Mouse (Mus musculus) G1E (cell line): ENCODE data around the gene Ankrd35. TPM values are rescaled to one million over a fixed set of nuclear protein-coding genes. Genes with fewer than 3 reads are reported as not detected.
A peak's percentile ranks its signal among the peaks of the same experiment; 100 is the strongest.

Experiments used
- ATAC-seq: 2 replicates; pipeline ENCODE4 v1.8.0; 2016; ENCODE audit warnings: mild to moderate bottlenecking; ENCODE audit not compliant: insufficient number of reproducible peaks, poor library complexity, low FRiP score, severe bottlenecking; ENCODE audit errors: extremely low read depth
- DNase-seq: peaks from one replicate; pipeline ENCODE4 v3.0.0; 2012; ENCODE audit warnings: low spot score
- H3K27me3 ChIP-seq: 2 replicates; pipeline ENCODE4 v1.6.1; 2012; ENCODE audit warnings: mild to moderate bottlenecking, low read length, inconsistent platforms; ENCODE audit not compliant: insufficient read depth
- H3K36me3 ChIP-seq: replicated peaks from 2 replicates; pipeline ENCODE3; 2012; ENCODE audit warnings: mild to moderate bottlenecking, inconsistent platforms
- H3K4me1 ChIP-seq: 2 replicates; pipeline ENCODE4 v1.6.1; 2012; ENCODE audit warnings: low read depth, low read length, inconsistent platforms, mixed read lengths; ENCODE audit not compliant: insufficient read depth
- H3K4me3 ChIP-seq: 2 replicates; pipeline ENCODE4 v1.5.1; 2012; ENCODE audit warnings: low read depth, mild to moderate bottlenecking, inconsistent platforms, low read length, moderate library complexity, mixed read lengths
- H3K9me3 ChIP-seq: replicated peaks from 2 replicates; pipeline ENCODE4 v1.6.1; 2012; ENCODE audit warnings: inconsistent platforms
- CTCF ChIP-seq: IDR thresholded peaks from 2 replicates; pipeline ENCODE4 v1.5.1; 2012; ENCODE audit warnings: low read depth, low read length, inconsistent platforms, mixed read lengths
- GATA1 ChIP-seq: IDR thresholded peaks from 2 replicates; pipeline ENCODE4 v1.6.1; 2012; ENCODE audit warnings: borderline replicate concordance, low read length, inconsistent platforms, mixed read lengths
- GATA2 ChIP-seq: IDR thresholded peaks from 2 replicates; pipeline ENCODE4 v1.6.1; 2012; ENCODE audit warnings: low read depth, low read length, inconsistent platforms, borderline replicate concordance
- POLR2AphosphoS5 ChIP-seq: IDR thresholded peaks from 2 replicates; pipeline ENCODE4 v1.6.1; 2012; ENCODE audit warnings: low read depth, low read length, inconsistent platforms; ENCODE audit not compliant: insufficient replicate concordance
- TAL1 ChIP-seq: conservative IDR thresholded peaks from 2 replicates; pipeline ENCODE4 v1.6.1; 2012; ENCODE audit warnings: low read depth, low read length, inconsistent platforms, mixed read lengths
- polyA plus RNA-seq: library from polyadenylated mRNA; stranded (reverse); fragments of >175 nt; gene quantifications from 2 replicates; pipeline ENCODE4 v1.2.3, GENCODE M21; 2012
- total RNA-seq, 2 experiments: library from RNA; stranded (forward) in 1 of 2; stranded (reverse) in 1 of 2; fragments of 200-1000 nt in 1 of 2; fragments of >200 nt in 1 of 2; fragmentation: Nextera tagmentation in 1 of 2; gene quantifications; 2 replicates each; pipeline ENCODE4 v1.2.3; 2014 to 2017

Ankrd35 gene
- total and polyA plus RNA-seq, 3 experiments: not detected

- no peak for TF ChIP-seq TAL1
- TF ChIP-seq POLR2AphosphoS5: no peak
- no peak for TF ChIP-seq CTCF
- no peak for TF ChIP-seq GATA2
- TF ChIP-seq GATA1: no peak
- Histone ChIP-seq H3K36me3 (no peaks in the 10 kb centered on the region), H3K9me3 (no peaks in the 10 kb centered on the region), H3K4me1 (peaks cover 16% of the 10 kb centered on the region), H3K4me3 (no peak overlapping the region), H3K27me3 (peaks cover 37% of the 10 kb centered on the region)
- ATAC-seq (no peak), DNase-seq (no peak)
These were observed 1.4 kb upstream of the Ankrd35 start for GRCm38 (mm10) chr3:96668424-96669067.

GRCm38 (mm10) chr3:96671519-96671918 lies 1.6 kb downstream of the Ankrd35 start:
- peaks cover 21% of the 10 kb centered on the region for H3K4me1 ChIP-seq
- TF ChIP-seq TAL1: no peak
- no peak for TF ChIP-seq POLR2AphosphoS5
- TF ChIP-seq GATA2: no peak
- no peak for TF ChIP-seq CTCF
- no peak for TF ChIP-seq GATA1
- no peak for ATAC-seq
- DNase-seq: no peak
- no peaks in the 10 kb centered on the region for H3K9me3 ChIP-seq
- H3K27me3 ChIP-seq: peaks cover 40% of the 10 kb centered on the region
- no peaks in the 10 kb centered on the region for H3K36me3 ChIP-seq
- H3K4me3 ChIP-seq: no peak overlapping the region

GRCm38 (mm10) chr3:96673514-96673913 lies 3.6 kb downstream of the Ankrd35 start:
- no peaks in the 10 kb centered on the region for H3K36me3 ChIP-seq
- ATAC-seq (no peak), DNase-seq (no peak)
- no peak overlapping the region for H3K4me3 ChIP-seq
- TF ChIP-seq GATA2: no peak
- no peak for TF ChIP-seq TAL1
- no peak for TF ChIP-seq GATA1
- no peak for TF ChIP-seq POLR2AphosphoS5
- TF ChIP-seq CTCF: no peak
- peaks cover 21% of the 10 kb centered on the region for H3K4me1 ChIP-seq
- peaks cover 40% of the 10 kb centered on the region for H3K27me3 ChIP-seq
- no peaks in the 10 kb centered on the region for H3K9me3 ChIP-seq

GRCm38 (mm10) chr3:96674442-96674841 lies 4.5 kb downstream of the Ankrd35 start:
- Histone ChIP-seq H3K27me3 (peaks cover 45% of the 10 kb centered on the region), H3K4me3 (no peak overlapping the region), H3K4me1 (peaks cover 24% of the 10 kb centered on the region), H3K36me3 (no peaks in the 10 kb centered on the region), H3K9me3 (no peaks in the 10 kb centered on the region)
- TF ChIP-seq CTCF: no peak
- no peak for ATAC-seq
- no peak for DNase-seq

GRCm38 (mm10) chr3:96675171-96675570 lies 5.2 kb downstream of the Ankrd35 start:
- no peak for ATAC-seq
- no peak overlapping the region for H3K4me3 ChIP-seq
- peaks cover 40% of the 10 kb centered on the region for H3K27me3 ChIP-seq
- no peaks in the 10 kb centered on the region for H3K9me3 ChIP-seq
- H3K36me3 ChIP-seq: no peaks in the 10 kb centered on the region
- DNase-seq: peak; percentile 53
- H3K4me1 ChIP-seq: peaks cover 20% of the 10 kb centered on the region
- no peak for TF ChIP-seq GATA1
- no peak for TF ChIP-seq TAL1
- TF ChIP-seq GATA2: no peak
- TF ChIP-seq CTCF: no peak
- no peak for TF ChIP-seq POLR2AphosphoS5

GRCm38 (mm10) chr3:96675690-96676089 lies 5.8 kb downstream of the Ankrd35 start:
- Histone ChIP-seq H3K9me3 (no peaks in the 10 kb centered on the region), H3K4me1 (peaks cover 18% of the 10 kb centered on the region), H3K4me3 (no peak overlapping the region), H3K27me3 (peaks cover 38% of the 10 kb centered on the region), H3K36me3 (no peaks in the 10 kb centered on the region)
- no peak for DNase-seq
- ATAC-seq: no peak
- TF ChIP-seq CTCF (no peak), GATA1 (no peak), TAL1 (no peak), POLR2AphosphoS5 (no peak), GATA2 (no peak)
